Mouse (Mus musculus): ENCODE results near the gene Uvssa. TPM values are rescaled to one million over a fixed set of nuclear protein-coding genes. Genes with fewer than 3 reads are reported as not detected.
"Not testable (repeated sequence)": the region's sequence is repeated elsewhere in the genome, so short reads cannot be mapped to it uniquely, and the experiment has no call there.

Uvssa gene
- 20.5 and 21.1 TPM in 2 replicates for total RNA-seq (2017)

DNA sequence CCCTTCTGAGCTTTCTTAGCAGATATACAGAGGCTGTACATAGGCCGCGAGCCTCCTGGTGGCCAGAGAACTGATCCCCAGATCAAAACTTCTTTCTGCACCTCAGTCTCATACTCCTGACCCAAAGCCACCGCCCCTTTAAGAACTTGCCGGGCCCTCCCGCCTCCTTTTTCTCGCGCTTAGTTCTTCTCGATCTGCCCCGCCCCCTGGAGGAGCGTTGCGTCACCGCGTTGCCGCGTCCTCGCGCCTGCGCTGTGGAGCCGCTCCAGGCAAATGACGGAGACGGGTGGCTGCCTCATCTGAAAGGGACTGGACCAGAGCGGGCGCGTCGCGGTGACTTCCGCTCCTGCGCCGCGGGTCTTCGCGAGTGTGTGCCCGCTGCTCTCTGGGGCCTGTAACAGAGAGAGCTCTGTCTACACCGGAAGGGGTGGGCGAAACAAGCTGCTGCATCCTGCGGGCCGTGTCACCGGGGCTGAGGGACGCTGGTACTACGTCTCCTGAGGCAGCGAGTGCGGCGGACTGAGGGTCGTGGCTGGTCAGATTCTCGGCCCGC is at the start of gene Uvssa:
TSS of gene Uvssa (plus strand) at position 248 of the 553 bp plus-strand sequence.
- peak; percentile 91 for ATAC-seq (ENCODE audit: extremely low read depth, insufficient number of reproducible peaks, low FRiP score, poor library complexity, severe bottlenecking)

DNA sequence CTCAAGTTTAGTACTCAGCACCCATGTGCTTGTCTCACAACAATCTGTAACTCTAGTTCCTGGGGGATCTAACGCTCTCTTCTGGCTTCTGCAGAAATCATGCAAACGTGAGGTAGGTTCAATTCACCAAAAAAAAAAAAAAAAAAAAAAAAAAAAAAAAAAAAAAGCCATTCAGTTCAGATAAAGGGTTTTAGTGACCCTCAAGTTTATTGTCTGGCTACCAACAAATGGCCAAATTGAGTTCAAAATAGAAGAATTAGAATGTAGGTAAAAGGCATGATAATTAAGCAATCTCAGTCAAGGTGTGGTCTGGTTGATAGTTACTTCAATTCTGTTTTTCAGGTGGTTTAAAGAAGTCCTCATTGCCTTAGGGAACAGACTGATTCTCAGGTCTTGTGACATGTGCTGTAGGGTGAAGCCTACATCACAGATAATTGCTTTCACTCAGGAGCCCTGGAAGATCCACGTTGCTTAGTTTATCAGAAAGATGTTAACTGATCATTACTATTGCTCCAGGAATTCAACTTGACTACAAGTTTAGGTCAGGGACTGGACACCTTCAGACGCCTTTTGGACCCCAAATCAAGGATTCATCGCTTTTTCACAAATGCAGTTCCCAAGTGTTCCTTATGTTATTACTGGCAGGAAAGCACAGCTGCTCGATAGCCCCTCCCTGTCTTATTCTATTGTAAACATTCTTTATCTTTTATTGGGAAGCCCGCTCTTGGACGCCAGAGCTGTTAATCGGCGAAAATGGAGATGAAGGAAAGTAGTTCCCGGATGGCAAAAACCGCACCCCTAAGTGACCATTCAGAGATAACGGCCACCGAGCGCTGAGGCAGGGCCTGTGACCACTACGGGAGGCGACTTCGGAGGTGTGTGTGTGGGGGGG is 43.7 kb upstream of the Uvssa start:
- no peak for ATAC-seq (ENCODE audit: extremely low read depth, insufficient number of reproducible peaks, low FRiP score, poor library complexity, severe bottlenecking)

DNA sequence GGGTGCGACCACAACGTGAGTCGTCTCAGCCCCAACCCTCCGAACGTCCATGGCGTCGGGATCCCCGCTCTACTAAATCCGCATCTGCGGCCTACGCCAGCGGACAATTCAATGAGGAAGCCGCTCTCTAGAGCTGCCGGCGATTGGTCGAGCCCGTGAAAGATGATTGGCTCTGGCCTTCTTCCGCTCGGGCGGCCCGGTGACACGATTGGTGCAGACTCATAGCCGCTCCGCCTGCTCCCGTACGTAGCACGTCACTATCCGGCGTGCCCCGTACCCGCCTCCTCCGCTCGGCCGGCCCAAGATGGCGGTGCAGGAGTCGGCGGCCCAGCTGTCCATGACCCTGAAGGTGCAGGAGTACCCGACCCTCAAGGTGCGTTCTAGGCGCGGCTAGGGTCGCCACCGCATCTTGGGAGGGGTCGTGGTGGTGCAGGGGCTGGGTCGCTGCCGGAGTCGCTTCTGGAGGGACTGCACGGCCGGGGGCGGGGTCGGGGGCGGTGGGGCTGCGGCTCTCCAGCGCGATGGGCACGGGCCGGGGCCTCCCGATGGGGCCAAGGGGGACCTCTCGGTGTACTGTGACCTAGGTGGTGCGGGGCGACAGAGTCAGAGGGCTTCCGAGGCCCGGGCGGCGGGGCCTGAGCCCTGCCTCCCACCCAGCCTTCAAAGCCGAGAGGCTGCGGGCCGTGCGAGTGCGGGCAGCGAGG is 42.9 kb upstream of the Uvssa start, which contains the start of gene Maea:
TSS of gene Maea (plus strand) at position 237 of the 704 bp plus-strand sequence.
- peak; percentile 100 for ATAC-seq (ENCODE audit: extremely low read depth, insufficient number of reproducible peaks, low FRiP score, poor library complexity, severe bottlenecking)

DNA sequence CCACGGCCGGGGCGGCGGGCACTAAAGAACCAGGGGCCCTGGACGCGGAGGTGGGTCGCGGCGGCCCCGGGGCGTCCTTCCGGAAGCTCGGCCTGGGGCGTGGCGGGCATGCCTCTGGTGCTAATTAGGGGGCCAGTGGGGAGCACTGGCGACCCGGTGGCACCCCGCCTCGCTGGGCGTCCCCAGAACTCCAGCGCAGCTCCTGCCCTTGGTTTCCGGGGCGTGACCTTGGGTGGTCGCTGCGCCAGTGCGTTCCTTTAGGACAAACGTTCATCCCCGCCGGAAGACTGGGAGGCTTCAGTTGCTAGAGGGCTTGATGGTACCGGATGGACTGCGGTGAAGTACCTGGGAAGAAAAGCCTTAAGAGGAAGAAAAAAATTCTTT is 42.4 kb upstream of the Uvssa start:
- ATAC-seq (ENCODE audit: extremely low read depth, insufficient number of reproducible peaks, low FRiP score, poor library complexity, severe bottlenecking), result no peak

DNA sequence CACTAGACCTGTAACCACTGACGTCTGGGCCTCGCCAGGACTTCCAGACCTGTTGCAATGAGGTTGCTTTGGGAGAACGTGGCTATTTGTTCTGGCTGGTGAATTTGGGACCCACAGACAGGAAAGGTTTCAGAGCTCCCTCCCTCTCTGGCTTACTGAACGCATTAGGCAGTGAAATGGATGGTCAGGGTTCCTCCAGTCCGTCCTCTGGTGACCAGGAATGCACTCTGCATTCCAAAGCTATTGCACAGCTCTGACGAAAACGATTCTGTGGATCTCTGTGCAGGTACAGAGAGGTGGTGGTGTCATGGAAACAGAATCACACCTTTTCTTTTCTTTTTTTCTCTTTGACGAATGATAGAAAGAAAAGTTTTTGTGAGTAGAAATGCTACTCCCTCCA is 41.1 kb upstream of the Uvssa start:
- no peak for ATAC-seq (ENCODE audit: extremely low read depth, insufficient number of reproducible peaks, low FRiP score, poor library complexity, severe bottlenecking)

DNA sequence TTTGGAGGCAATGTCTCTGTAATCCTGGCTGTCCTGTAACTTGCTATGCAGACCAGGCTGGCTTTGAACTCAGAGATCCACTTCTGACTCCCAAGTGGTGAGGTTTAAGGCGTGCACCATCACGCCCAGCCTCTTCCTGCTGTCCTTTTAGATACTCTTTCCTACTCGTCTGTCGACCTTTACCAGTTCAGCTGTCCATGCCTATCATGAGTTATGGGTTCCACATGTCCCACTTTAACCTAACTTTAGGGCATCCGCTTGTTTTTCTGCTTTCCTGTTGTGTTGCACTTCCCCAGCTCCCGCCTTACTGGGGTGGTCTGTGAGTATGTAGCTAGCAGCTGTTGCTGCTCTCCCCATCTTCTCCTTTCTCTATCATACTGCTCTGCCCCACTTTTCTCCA is 37.2 kb upstream of the Uvssa start:
- no peak for ATAC-seq (ENCODE audit: extremely low read depth, insufficient number of reproducible peaks, low FRiP score, poor library complexity, severe bottlenecking)

DNA sequence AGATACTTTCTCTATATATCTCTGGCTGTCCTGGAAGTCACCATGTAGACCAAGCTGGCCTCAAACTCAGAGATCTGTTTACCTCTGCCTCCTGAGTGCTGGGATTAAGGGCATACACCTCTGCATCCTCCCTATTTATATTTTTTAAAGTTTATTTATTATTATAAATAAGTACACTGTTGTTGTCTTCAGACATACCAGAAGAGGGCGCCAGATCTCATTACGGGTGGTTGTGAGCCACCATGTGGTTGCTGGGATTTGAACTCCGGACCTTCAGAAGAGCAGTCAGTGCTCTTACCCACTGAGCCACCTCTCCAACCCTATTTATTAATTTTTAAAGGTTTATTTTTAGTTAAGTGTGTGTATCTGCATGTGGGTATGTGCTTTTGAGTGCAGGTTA is 36.1 kb upstream of the Uvssa start:
- not testable (repeated sequence) for ATAC-seq (ENCODE audit: extremely low read depth, insufficient number of reproducible peaks, low FRiP score, poor library complexity, severe bottlenecking)

DNA sequence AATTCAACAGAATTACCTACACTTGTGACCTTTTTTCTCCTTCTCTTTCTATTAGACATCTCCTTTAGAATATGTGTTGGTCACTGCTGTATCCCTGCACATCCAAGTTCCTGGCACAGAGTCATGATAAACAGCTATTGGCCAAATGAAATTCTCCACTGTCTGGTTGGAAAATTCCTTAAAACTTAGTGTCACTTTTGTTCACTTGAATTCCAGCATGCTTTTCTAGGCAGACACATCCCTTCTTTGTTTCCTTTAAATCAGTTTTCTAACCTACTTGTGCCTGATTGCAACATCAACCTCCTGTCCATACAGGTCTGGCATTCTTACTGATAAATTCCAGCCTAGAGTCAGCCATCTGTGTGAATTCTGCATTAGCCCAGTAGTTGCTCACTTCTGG is 35.5 kb upstream of the Uvssa start:
- ATAC-seq (ENCODE audit: extremely low read depth, insufficient number of reproducible peaks, low FRiP score, poor library complexity, severe bottlenecking), result no peak

DNA sequence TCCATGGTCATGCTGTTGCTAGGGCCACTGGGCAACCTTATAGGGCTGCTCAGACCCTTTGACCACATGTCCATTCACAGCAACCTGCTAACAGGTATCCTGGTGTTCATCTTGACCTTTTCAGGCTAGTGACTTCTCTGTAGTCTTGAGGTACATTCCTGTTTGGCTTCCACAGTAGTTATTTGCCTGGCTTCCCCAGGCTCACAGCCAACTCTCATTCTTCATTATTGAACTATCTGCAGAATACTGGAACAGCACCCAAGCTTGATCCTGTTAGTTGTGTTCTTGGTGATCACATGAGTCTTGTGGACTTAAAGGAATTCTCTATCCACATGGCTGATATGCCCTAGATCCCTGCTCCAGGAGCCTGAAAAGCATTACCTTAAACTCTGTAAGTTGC is 34.8 kb upstream of the Uvssa start:
- no peak for ATAC-seq (ENCODE audit: extremely low read depth, insufficient number of reproducible peaks, low FRiP score, poor library complexity, severe bottlenecking)

DNA sequence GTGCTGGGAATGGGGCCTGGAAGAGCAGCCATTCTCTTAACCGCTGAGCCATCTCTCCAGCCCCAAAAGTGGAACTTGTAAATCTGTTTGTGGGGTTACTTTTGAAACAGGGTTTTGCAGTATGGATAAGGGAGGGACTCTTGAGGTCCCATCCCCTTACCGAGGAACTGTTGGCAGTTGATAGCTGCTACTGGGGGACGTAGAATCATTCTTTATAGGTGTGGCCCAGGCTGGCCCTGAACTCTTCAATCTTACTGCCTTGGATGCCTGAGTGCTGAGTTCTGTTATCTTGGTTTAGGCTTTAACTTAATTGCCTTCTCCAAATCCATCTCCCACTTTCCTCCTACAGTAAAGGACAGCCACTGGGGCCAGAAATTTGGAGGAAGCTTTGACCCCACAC is 34.3 kb upstream of the Uvssa start:
- no peak for ATAC-seq (ENCODE audit: extremely low read depth, insufficient number of reproducible peaks, low FRiP score, poor library complexity, severe bottlenecking)

DNA sequence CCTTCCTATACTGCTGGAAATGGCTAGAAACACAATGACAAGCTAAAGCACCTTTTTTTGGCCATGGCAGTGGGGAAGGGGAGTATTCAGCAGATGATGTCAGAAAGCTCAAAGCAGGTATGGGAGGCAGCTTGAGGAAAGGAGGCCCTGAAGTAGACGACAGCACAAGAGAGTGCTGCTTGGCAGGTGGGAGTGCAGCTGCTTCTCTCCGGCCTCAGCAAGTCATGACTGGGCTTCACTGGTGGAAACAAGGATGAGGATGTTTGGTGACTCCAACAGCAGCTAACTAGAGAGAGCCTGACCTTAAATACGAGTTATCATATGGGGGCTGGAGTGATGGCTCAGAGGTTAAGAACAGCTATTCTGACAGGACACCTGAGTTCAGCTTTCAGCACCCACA is 30.7 kb upstream of the Uvssa start:
- ATAC-seq (ENCODE audit: extremely low read depth, insufficient number of reproducible peaks, low FRiP score, poor library complexity, severe bottlenecking), result no peak

DNA sequence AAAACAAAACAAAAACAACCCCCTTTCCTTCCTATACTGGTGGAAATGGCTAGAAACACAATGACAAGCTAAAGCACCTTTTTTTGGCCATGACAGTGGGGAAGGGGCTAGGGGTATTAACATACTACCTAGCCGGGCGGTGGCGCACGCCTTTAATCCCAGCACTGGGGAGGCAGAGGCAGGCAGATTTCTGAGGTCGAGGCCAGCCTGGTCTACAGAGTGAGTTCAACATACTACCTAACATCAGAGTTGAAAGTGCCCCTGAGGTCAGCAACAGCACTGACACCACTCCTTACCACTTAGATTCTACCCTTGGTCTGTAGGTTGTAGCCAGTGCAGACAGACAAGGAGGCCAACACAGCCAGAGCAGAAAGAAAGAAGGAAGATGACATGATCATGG is 29.1 kb upstream of the Uvssa start:
- ATAC-seq (ENCODE audit: extremely low read depth, insufficient number of reproducible peaks, low FRiP score, poor library complexity, severe bottlenecking), result no peak

DNA sequence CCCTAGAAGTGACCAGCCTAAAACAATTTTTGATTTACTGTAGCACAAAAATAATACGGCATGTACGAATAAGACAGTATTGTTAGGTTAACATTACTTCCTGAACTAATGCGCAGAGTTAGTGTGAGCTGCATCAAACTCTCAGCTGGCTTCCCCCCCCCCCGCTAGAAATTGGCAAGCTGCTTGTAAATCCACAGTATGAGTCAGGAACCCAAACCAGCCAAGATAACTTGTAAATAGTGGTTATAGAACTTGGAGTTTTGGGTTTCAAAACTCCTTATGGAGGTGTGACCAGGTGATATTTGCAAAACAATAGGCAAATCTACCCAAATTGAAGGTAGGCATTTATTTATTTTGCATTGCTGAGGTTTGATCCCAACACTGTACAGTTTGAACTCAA is 28.6 kb upstream of the Uvssa start:
- no peak for ATAC-seq (ENCODE audit: extremely low read depth, insufficient number of reproducible peaks, low FRiP score, poor library complexity, severe bottlenecking)

DNA sequence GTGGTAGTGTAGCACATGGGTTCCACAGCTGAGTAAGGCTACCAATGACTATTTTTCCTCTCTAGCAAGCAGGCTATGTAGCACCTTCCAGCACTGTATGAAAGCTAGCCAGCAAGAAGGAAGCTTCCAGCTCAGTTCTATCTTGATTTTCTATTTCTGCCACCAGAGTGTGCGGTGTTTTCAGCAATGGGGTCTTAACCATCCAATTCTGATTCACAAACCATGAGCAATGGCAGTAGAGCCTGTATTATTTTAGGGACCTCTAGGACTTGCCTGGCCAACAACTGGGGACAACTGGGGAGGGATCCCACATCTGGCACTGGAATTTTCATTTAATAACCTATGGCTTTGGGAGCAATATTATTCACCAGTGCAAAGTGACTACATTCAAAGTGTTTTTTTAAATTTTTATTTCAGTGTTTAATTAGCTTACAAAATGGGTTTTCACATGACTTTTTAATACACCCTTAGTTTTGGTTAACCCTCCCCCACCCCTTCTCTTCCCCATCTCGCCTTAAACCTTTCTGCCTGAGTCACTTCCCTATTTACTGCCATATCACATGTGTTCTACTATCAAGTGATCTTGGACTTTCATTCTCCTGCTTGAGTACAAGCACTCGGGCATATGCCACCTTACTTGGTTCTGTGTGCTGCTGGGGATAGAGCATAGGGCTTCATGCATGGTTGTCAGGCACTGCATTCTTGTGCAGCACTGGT is 26.6 kb upstream of the Uvssa start:
- ATAC-seq (ENCODE audit: extremely low read depth, insufficient number of reproducible peaks, low FRiP score, poor library complexity, severe bottlenecking), result peak; percentile 80

DNA sequence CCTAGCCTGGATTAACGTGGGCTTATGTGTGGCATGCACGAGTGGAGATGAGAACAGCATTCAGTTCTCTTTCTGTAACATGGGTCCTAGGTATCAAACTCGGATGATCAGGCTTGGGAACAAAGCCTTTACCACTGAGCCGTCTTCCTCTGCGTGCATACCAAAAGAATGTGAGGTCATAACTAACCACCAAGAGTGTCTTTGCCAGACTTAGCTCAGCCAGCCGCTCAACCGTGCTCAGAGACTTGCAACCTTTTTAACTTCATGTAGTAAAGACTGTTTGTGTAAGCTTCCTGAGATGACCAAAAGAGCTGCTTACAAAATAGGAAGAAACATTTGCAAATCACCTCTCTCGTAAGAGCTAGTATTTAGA is 26.1 kb upstream of the Uvssa start:
- ATAC-seq (ENCODE audit: extremely low read depth, insufficient number of reproducible peaks, low FRiP score, poor library complexity, severe bottlenecking), result peak; percentile 66

DNA sequence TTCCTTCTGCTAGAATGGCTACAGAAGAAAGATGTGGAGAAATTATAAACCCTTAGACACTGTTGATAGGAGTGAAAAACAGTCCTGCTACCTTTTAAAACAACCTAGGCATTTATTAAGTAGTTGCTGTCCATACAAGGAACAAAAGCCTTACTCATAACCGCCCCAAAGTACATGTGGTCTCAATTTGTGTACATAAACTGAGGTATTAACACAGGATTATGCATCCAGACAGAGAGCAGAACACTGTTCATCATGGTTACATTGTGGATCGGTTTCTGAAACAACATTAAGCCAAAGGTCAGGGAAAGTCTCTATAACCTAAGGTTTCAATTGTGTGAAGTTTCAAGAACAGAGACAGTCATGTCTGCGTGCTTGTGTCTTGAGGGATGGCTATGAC is 25.3 kb upstream of the Uvssa start:
- ATAC-seq (ENCODE audit: extremely low read depth, insufficient number of reproducible peaks, low FRiP score, poor library complexity, severe bottlenecking), result no peak

DNA sequence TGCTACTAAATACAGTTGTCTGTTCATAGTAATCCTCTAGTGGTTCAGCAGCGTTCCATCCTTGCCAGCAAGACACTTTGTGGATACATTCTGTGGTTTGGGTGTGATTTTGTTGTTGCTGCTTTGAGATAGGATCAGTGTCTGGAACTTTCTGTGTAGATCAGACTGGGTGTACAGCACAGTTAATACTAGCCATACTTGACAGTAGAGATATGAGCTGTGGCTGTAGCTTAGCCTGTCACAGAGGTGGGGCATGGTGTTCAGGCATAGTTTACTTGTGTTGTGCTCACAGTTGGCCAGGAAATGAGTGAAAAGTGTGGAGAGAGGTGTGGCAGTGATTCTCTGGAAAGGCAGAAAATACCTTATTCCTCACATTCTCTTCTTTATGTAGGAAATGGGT is 20.9 kb upstream of the Uvssa start:
- ATAC-seq (ENCODE audit: extremely low read depth, insufficient number of reproducible peaks, low FRiP score, poor library complexity, severe bottlenecking), result no peak

DNA sequence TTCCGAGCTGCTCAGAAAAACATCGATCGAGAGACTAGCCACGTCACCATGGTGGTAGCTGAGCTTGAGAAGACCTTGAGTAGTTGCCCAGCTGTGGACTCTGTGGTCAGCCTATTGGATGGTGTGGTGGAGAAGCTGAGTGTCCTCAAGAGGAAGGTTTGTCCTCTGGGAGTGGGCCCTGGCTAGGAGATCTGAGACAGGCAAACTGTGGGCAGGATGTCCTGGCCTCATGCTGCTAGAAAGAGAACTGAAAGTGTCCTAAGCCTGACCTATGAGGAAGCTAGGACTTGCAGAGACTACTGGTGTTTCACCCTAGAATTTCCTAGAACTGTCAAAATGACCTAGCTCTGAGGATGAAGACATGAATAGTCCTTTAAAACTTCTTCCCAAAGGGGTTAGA is 19.9 kb upstream of the Uvssa start:
- peak; percentile 76 for ATAC-seq (ENCODE audit: extremely low read depth, insufficient number of reproducible peaks, low FRiP score, poor library complexity, severe bottlenecking)

DNA sequence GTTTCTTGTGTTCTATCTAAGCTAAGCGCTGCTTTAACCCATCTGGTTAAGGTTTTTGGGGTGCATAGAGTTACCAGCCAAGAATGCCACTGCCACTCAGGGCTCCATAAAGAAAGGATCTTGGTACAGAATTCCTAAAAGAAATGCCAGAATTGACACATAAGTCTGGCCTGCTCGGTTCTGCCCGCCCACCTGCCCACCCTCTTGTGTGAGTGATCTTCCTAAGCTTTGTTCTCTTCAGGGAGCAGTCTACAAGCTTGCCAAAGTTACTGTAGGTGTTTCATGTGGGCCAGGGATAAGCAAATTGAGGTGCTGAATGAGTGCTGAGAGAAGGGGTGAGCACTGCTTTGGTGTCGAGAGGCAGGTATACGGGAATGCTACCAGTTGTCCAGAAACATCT is 15.1 kb upstream of the Uvssa start:
- no peak for ATAC-seq (ENCODE audit: extremely low read depth, insufficient number of reproducible peaks, low FRiP score, poor library complexity, severe bottlenecking)
